Mouse (Mus musculus) G1E (cell line): ENCODE results near the gene Tns4.

Experiments
- CTCF ChIP-seq: IDR thresholded peaks from 2 replicates; pipeline ENCODE4 v1.5.1; 2012; ENCODE audit warnings: low read depth, low read length, inconsistent platforms, mixed read lengths
- GATA1 ChIP-seq: IDR thresholded peaks from 2 replicates; pipeline ENCODE4 v1.6.1; 2012; ENCODE audit warnings: borderline replicate concordance, low read length, inconsistent platforms, mixed read lengths
- POLR2AphosphoS5 ChIP-seq: IDR thresholded peaks from 2 replicates; pipeline ENCODE4 v1.6.1; 2012; ENCODE audit warnings: low read depth, low read length, inconsistent platforms; ENCODE audit not compliant: insufficient replicate concordance
- TAL1 ChIP-seq: conservative IDR thresholded peaks from 2 replicates; pipeline ENCODE4 v1.6.1; 2012; ENCODE audit warnings: low read depth, low read length, inconsistent platforms, mixed read lengths

DNA sequence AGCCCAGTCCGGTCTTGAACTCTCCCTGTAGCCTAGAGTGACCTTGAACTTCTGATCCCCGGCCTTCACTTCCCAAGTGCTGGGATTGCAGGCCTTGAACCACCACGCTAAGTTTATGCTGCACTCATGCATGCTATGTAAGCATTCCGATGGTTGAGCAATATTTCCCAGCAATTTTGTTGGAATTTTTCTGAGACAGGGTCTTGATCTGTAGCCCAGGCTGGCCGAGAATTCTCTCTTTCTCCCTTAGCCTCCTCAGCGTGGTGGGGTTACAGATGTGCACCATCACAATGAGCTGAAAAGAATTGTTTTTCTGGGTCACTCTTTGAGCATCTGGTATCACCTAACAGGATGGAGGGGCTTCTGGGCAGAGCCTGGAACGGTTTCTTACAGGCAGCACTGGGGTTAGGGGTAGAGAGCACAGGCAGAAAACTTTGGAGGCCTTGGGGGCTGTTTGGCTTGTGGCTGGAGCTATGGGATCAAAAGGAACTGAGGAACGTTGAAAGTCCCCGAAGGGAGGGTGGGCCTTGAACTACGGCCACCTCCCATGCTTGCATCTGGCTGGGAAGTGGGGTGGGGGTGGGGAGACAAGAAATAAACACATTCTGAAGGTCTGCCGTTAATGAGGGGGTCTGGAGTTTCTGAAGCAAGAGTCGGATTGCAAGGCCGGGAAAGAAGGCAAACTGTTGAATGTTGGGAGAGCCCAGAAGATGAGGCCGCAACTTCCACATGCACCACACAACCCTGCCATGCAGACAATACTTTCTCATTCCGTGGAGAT, 45.4 kb upstream of the Tns4 start:
- TF ChIP-seq CTCF (no peak), POLR2AphosphoS5 (no peak), GATA1 (no peak), TAL1 (no peak)
